30 mouse cellular contexts compared by ENCODE assay signal in genomic region chr11:96795491-96795890, GRCm38 (mm10). TPM values are rescaled to one million over a fixed set of nuclear protein-coding genes. Genes with fewer than 3 reads are reported as not detected.
DNase-seq lines count a peak whose midpoint lies in the region; ATAC-seq and TF ChIP-seq lines count a peak whose summit lies in the region.
"Had no signal": no experiment of that assay in that cellular context is flagged by ENCODE, and none has a peak within 500 bp of the region (broad histone marks: within the 10 kb centered on the region; RNA-seq: fewer than 3 reads in every experiment).

No protein-coding gene starts in this region.

- H3K27ac ChIP-seq in intestine, embryonic 16.5 days (ENCODE audit: low read length): no peak overlapping the region
- no peak overlapping the region for H3K27ac ChIP-seq in intestine, embryonic 15.5 days
- peak overlapping the region; percentile 50 for H3K27ac ChIP-seq in ES-E14 (ENCODE audit: insufficient read depth, low read depth, low read length, poor library complexity, severe bottlenecking)
- H3K27ac ChIP-seq in intestine, postnatal 0 days (ENCODE audit: low read depth, low read length): no peak overlapping the region; the same call in 1 of the 2 replicates
- H3K27ac ChIP-seq: embryonic facial prominence, embryonic 10.5 days; embryonic facial prominence, embryonic 13.5 days; forebrain, embryonic 12.5 days; forebrain, embryonic 15.5 days; heart, embryonic 15.5 days; hindbrain, embryonic 10.5 days; hindbrain, embryonic 13.5 days had no signal

- 0 out of 2 replicates have a peak, but pooled peaks cover 4% of the 10 kb centered on the region for H3K36me3 ChIP-seq in intestine, embryonic 16.5 days (ENCODE audit: control insufficient read depth, insufficient read depth, low read length)
- peaks cover 3% of the 10 kb centered on the region; the same call in 1 of the 2 replicates for H3K36me3 ChIP-seq in intestine, embryonic 15.5 days
- peaks cover 19% of the 10 kb centered on the region for H3K36me3 ChIP-seq in ES-E14 (ENCODE audit: control insufficient read depth, insufficient read depth, low read length, poor library complexity, severe bottlenecking)
- peaks cover 3% of the 10 kb centered on the region; the same call in 1 of the 2 replicates for H3K36me3 ChIP-seq in intestine, postnatal 0 days (ENCODE audit: control insufficient read depth, insufficient read depth)
- H3K36me3 ChIP-seq: heart, embryonic 15.5 days had no signal

- peak; percentile 58 for TF ChIP-seq CTCF in intestine, postnatal 0 days (IDR thresholded peaks at IDR 0.05; ENCODE audit: low read depth)

- no peaks in the 10 kb centered on the region for H3K9me3 ChIP-seq in intestine, embryonic 16.5 days (ENCODE audit: control insufficient read depth, low read length)
- H3K9me3 ChIP-seq in intestine, embryonic 15.5 days: no peaks in the 10 kb centered on the region
- no peaks in the 10 kb centered on the region for H3K9me3 ChIP-seq in ES-E14 (ENCODE audit: control insufficient read depth, insufficient read depth, low read depth, low read length)
- no peaks in the 10 kb centered on the region for H3K9me3 ChIP-seq in intestine, postnatal 0 days (ENCODE audit: control insufficient read depth)
- H3K9me3 ChIP-seq: embryonic facial prominence, embryonic 10.5 days; embryonic facial prominence, embryonic 13.5 days; forebrain, embryonic 12.5 days; forebrain, embryonic 15.5 days; heart, embryonic 12.5 days; heart, embryonic 15.5 days; hindbrain, embryonic 10.5 days; hindbrain, embryonic 13.5 days had no signal

- WGBS in intestine, embryonic 16.5 days: 88% methylated on average over 13 of the region's 13 CpGs
- WGBS in intestine, embryonic 15.5 days: 88% methylated on average over 13 of the region's 13 CpGs
- 50% methylated on average over 13 of the region's 13 CpGs for WGBS in intestine, postnatal 0 days

- in situ Hi-C loops in ES-E14 (cut with MboI; ENCODE audit: low sequenced_read_pairs in 2 of 2, unreplicated experiment in 2 of 2): no loop called here

- no peak for DNase-seq in ES-E14 (ENCODE audit: low read depth, low spot score)
- no peak for DNase-seq in kidney, postnatal 36 days
- no peak for DNase-seq in B cell, adult 2 months
- no peak for DNase-seq in testis, postnatal 14 days (ENCODE audit: low spot score)
- DNase-seq: adrenal gland, adult 2 months; adrenal gland, postnatal 14 days; cerebellum, adult 11 months; cerebellum, adult 8-10 months; cerebellum, postnatal 10 days; cerebellum, postnatal 36 days; embryo, embryonic 11 days; gastrocnemius, postnatal 10 days; gastrocnemius, postnatal 36 days; heart, postnatal 10 days; heart, postnatal 36 days; kidney, adult 11 months had no signal

- H3K4me1 ChIP-seq in intestine, embryonic 16.5 days (ENCODE audit: control insufficient read depth, insufficient read depth, low read length): peaks cover 10% of the 10 kb centered on the region
- H3K4me1 ChIP-seq in intestine, embryonic 15.5 days (replicated peaks): peaks cover 5% of the 10 kb centered on the region
- H3K4me1 ChIP-seq in ES-E14 (ENCODE audit: control insufficient read depth in 2 of 2, insufficient read depth in 2 of 2, low read length in 2 of 2, poor library complexity in 1 of 2): peaks cover 13 to 14% of the 10 kb centered on the region in 2 experiments; a peak in 3 of 4 replicates
- 0 out of 2 replicates have a peak, but pooled peaks cover 2% of the 10 kb centered on the region for H3K4me1 ChIP-seq in intestine, postnatal 0 days (replicated peaks; ENCODE audit: control insufficient read depth, insufficient read depth, low read length)

- no peak overlapping the region for H3K9ac ChIP-seq in intestine, embryonic 16.5 days (ENCODE audit: low read depth, low read length)
- no peak overlapping the region for H3K9ac ChIP-seq in intestine, embryonic 15.5 days
- no peak overlapping the region for H3K9ac ChIP-seq in ES-E14 (ENCODE audit: insufficient read depth, low read depth, low read length, poor library complexity, severe bottlenecking)
- H3K9ac ChIP-seq in intestine, postnatal 0 days (ENCODE audit: low read depth, low read length): no peak overlapping the region
- H3K9ac ChIP-seq: embryonic facial prominence, embryonic 13.5 days; forebrain, embryonic 12.5 days; forebrain, embryonic 15.5 days; heart, embryonic 12.5 days; heart, embryonic 15.5 days; hindbrain, embryonic 13.5 days had no signal

- no peak overlapping the region for H3K4me2 ChIP-seq in intestine, embryonic 16.5 days (ENCODE audit: low read depth, low read length)
- no peak overlapping the region for H3K4me2 ChIP-seq in intestine, embryonic 15.5 days (replicated peaks)
- H3K4me2 ChIP-seq in intestine, postnatal 0 days (replicated peaks; ENCODE audit: low read depth): no peak overlapping the region; the same call in 1 of the 2 replicates
- H3K4me2 ChIP-seq: embryonic facial prominence, embryonic 13.5 days; forebrain, embryonic 12.5 days; forebrain, embryonic 15.5 days; heart, embryonic 12.5 days; heart, embryonic 15.5 days; hindbrain, embryonic 13.5 days had no signal

- ATAC-seq in intestine, embryonic 16.5 days: 0 out of 2 replicates have a peak, but pooled peaks have one; percentile 7
- ATAC-seq in intestine, embryonic 15.5 days: no peak
- peak; percentile 64 for ATAC-seq in intestine, postnatal 0 days
- ATAC-seq: CD4-positive, CD25-positive, alpha-beta regulatory T cell, adult 4 months; forebrain, embryonic 15.5 days; hindbrain, embryonic 16.5 days had no signal

- no peaks in the 10 kb centered on the region for H3K27me3 ChIP-seq in intestine, embryonic 16.5 days (replicated peaks; ENCODE audit: control insufficient read depth, insufficient read depth, low read length)
- no peaks in the 10 kb centered on the region for H3K27me3 ChIP-seq in intestine, embryonic 15.5 days (replicated peaks)
- H3K27me3 ChIP-seq in intestine, postnatal 0 days (replicated peaks; ENCODE audit: control insufficient read depth, insufficient read depth, low read length): no peaks in the 10 kb centered on the region
- H3K27me3 ChIP-seq: embryonic facial prominence, embryonic 13.5 days; forebrain, embryonic 12.5 days; forebrain, embryonic 15.5 days; heart, embryonic 12.5 days; heart, embryonic 15.5 days; hindbrain, embryonic 13.5 days had no signal

- H3K4me3 ChIP-seq in intestine, embryonic 16.5 days (ENCODE audit: low read length): no peak overlapping the region
- no peak overlapping the region for H3K4me3 ChIP-seq in intestine, embryonic 15.5 days (replicated peaks)
- peak overlapping the region in 1 of 2 experiments; percentile 31; a peak in 2 of 4 replicates for H3K4me3 ChIP-seq in ES-E14 (ENCODE audit: insufficient read depth in 1 of 2, low read depth in 1 of 2, low read length in 2 of 2, poor library complexity in 1 of 2, severe bottlenecking in 1 of 2)
- no peak overlapping the region for H3K4me3 ChIP-seq in intestine, postnatal 0 days (ENCODE audit: low read depth, low read length)
- H3K4me3 ChIP-seq: embryonic facial prominence, embryonic 10.5 days; embryonic facial prominence, embryonic 13.5 days; erythroblast, embryonic 14.5 days; forebrain, embryonic 12.5 days; forebrain, embryonic 15.5 days; heart, embryonic 12.5 days; heart, embryonic 15.5 days; hindbrain, embryonic 10.5 days; hindbrain, embryonic 13.5 days had no signal

TF ChIP-seq in ES-E14, 5 proteins besides CTCF, POLR2A, EP300 and RAD21:
- no peak for TF ChIP-seq HCFC1 (IDR thresholded peaks at IDR 0.05; ENCODE audit: borderline replicate concordance, insufficient read depth, low read length)
- no peak for TF ChIP-seq ZC3H11A (IDR thresholded peaks at IDR 0.05; ENCODE audit: borderline replicate concordance, low read depth, low read length)
- no peak for TF ChIP-seq ZNF384 (IDR thresholded peaks at IDR 0.05; ENCODE audit: low read depth, low read length)
- TF ChIP-seq CHD2 (IDR thresholded peaks at IDR 0.05; ENCODE audit: low read depth, low read length): no peak
- TF ChIP-seq MAFK (IDR thresholded peaks at IDR 0.05; ENCODE audit: insufficient read depth, low read depth, low read length): no peak

RNA-seq across cellular contexts. Expression of gene Cbx1, which starts 6.6 kb away (rescaled TPM):
- 65.1 and 74.5 TPM in 2 replicates for polyA plus RNA-seq in intestine, embryonic 16.5 days (2015; fragmentation: Nextera tagmentation; extraction: Ambion mirVana)
- 92.8 and 101 TPM in 2 replicates for polyA plus RNA-seq in intestine, embryonic 15.5 days (2015; fragmentation: Nextera tagmentation; extraction: Ambion mirVana)
- 112 and 153 TPM in 2 replicates for total RNA-seq in ES-E14 (2012; rRNA removed)
- polyA plus RNA-seq in intestine, postnatal 0 days (2015; fragmentation: Nextera tagmentation; extraction: Ambion mirVana): 39.3 and 41.6 TPM in 2 replicates

RNA-seq across cellular contexts. Expression of gene Snx11, which starts 18.1 kb away (rescaled TPM):
- 11.8 and 13.1 TPM in 2 replicates for polyA plus RNA-seq in intestine, embryonic 16.5 days (2015; fragmentation: Nextera tagmentation; extraction: Ambion mirVana)
- 14.4 and 14.6 TPM in 2 replicates for polyA plus RNA-seq in intestine, embryonic 15.5 days (2015; fragmentation: Nextera tagmentation; extraction: Ambion mirVana)
- 55.6 and 57.6 TPM in 2 replicates for total RNA-seq in ES-E14 (2012; rRNA removed)
- polyA plus RNA-seq in intestine, postnatal 0 days (2015; fragmentation: Nextera tagmentation; extraction: Ambion mirVana): 12.0 and 15.0 TPM in 2 replicates

RNA-seq across cellular contexts. Expression of gene Nfe2l1, which starts 34.3 kb away (rescaled TPM):
- 51.7 and 52.5 TPM in 2 replicates for polyA plus RNA-seq in intestine, embryonic 16.5 days (2015; fragmentation: Nextera tagmentation; extraction: Ambion mirVana)
- polyA plus RNA-seq in intestine, embryonic 15.5 days (2015; fragmentation: Nextera tagmentation; extraction: Ambion mirVana): 50.4 and 52.6 TPM in 2 replicates
- 166 and 208 TPM in 2 replicates for total RNA-seq in ES-E14 (2012; rRNA removed)
- 31.6 and 35.0 TPM in 2 replicates for polyA plus RNA-seq in intestine, postnatal 0 days (2015; fragmentation: Nextera tagmentation; extraction: Ambion mirVana)

RNA-seq across cellular contexts. Expression of gene Copz2, which starts 54.2 kb away (rescaled TPM):
- polyA plus RNA-seq in intestine, embryonic 16.5 days (2015; fragmentation: Nextera tagmentation; extraction: Ambion mirVana): 76.6 and 81.4 TPM in 2 replicates
- 93.5 and 94.6 TPM in 2 replicates for polyA plus RNA-seq in intestine, embryonic 15.5 days (2015; fragmentation: Nextera tagmentation; extraction: Ambion mirVana)
- 2.5 and 5.5 TPM in 2 replicates for total RNA-seq in ES-E14 (2012; rRNA removed)
- 46.8 and 47.6 TPM in 2 replicates for polyA plus RNA-seq in intestine, postnatal 0 days (2015; fragmentation: Nextera tagmentation; extraction: Ambion mirVana)
- polyA plus RNA-seq: CD4-positive, CD25-positive, alpha-beta regulatory T cell, adult 4 months had no signal
